Mouse (Mus musculus): Measurements from ENCODE around the gene Cst12. TPM values are rescaled to one million over a fixed set of nuclear protein-coding genes. Genes with fewer than 3 reads are reported as not detected.

Cst12 gene
- not detected in 4 replicates for total RNA-seq (2023; ENCODE audit: inconsistent age)

GRCm38 (mm10) chr2:148789142-148789541 is at the start of gene Cst12:
Gene Cst12 (plus strand): TSS chr2:148789361.

GRCm38 (mm10) chr2:148750058-148750457 is 39.1 kb upstream of the Cst12 start, which contains the start of gene Cstl1:
Gene Cstl1 (plus strand): TSS chr2:148750358.

GRCm38 (mm10) chr2:148771397-148771796 is 17.8 kb upstream of the Cst12 start, which contains the start of gene Cst11:
Gene Cst11 (minus strand): TSS chr2:148771497.

GRCm38 (mm10) chr2:148781709-148782108 is 7.5 kb upstream of the Cst12 start, which contains the start of gene 8030411F24Rik:
Gene 8030411F24Rik (plus strand): TSS chr2:148782009.

GRCm38 (mm10) chr2:148798485-148798884 is 9.3 kb downstream of the Cst12 start, which contains the start of gene Cst8:
Gene Cst8 (plus strand): TSS chr2:148798785.

GRCm38 (mm10) chr2:148819909-148820308 is 30.7 kb downstream of the Cst12 start, which contains the start of gene Cst13:
Gene Cst13 (plus strand): TSS chr2:148820081.

GRCm38 (mm10) chr2:148834912-148835311 is 45.8 kb downstream of the Cst12 start, which contains the start of gene Cst9:
Gene Cst9 (plus strand): TSS chr2:148835147.

Other genes with a start within 250 kb of the Cst12 start
- gene Nxt1, start 116.8 kb upstream of the Cst12 start, total RNA-seq (2023; ENCODE audit: inconsistent age) = 9.2 to 17.2 TPM (median 15.0 TPM) in 4 replicates
- 9.4 to 12.7 TPM (median 10.3 TPM) in 4 replicates for gene Gzf1, start 108.3 kb upstream of the Cst12 start, total RNA-seq (2023; ENCODE audit: inconsistent age)
- 0.48 to 0.75 TPM (median 0.61 TPM) in 4 replicates for gene Napb, start 56.9 kb upstream of the Cst12 start, total RNA-seq (2023; ENCODE audit: inconsistent age)
- not detected in 4 replicates for gene Cstl1, start 39.0 kb upstream of the Cst12 start, total RNA-seq (2023; ENCODE audit: inconsistent age)
- not detected in 4 replicates for gene Cst11, start 17.9 kb upstream of the Cst12 start, total RNA-seq (2023; ENCODE audit: inconsistent age)
- not detected in 4 replicates for gene 8030411F24Rik, start 7.4 kb upstream of the Cst12 start, total RNA-seq (2023; ENCODE audit: inconsistent age)
- gene Cst8, start 9.4 kb downstream of the Cst12 start, total RNA-seq (2023; ENCODE audit: inconsistent age) = not detected in 4 replicates
- gene Cst13, start 30.7 kb downstream of the Cst12 start, total RNA-seq (2023; ENCODE audit: inconsistent age) = not detected in 4 replicates
- not detected in 4 replicates for gene Cst9, start 45.8 kb downstream of the Cst12 start, total RNA-seq (2023; ENCODE audit: inconsistent age)
- not detected in 4 replicates for gene 9230104L09Rik, start 75.7 kb downstream of the Cst12 start, total RNA-seq (2023; ENCODE audit: inconsistent age)
- 164 to 193 TPM (median 173 TPM) in 4 replicates for gene Cst3, start 86.3 kb downstream of the Cst12 start, total RNA-seq (2023; ENCODE audit: inconsistent age)
- gene Gm1330, start 213.9 kb downstream of the Cst12 start, total RNA-seq (2023; ENCODE audit: inconsistent age) = not detected in 4 replicates
- not detected in 4 replicates for gene Gm10750, start 227.9 kb downstream of the Cst12 start, total RNA-seq (2023; ENCODE audit: inconsistent age)

Data from B cell, adult (primary cell).